Mouse (Mus musculus) small intestine, adult 2 months (tissue): ENCODE measurements around the gene Mlh1. TPM values are rescaled to one million over a fixed set of nuclear protein-coding genes. Genes with fewer than 3 reads are reported as not detected.

Experiments
- H3K27ac ChIP-seq: fragments of 200-500 bp; 2 replicates; pipeline ENCODE4 v1.5.1; 2012; ENCODE audit warnings: low read depth, low read length, control low read depth, inconsistent platforms; ENCODE audit not compliant: insufficient read depth
- H3K27me3 ChIP-seq: fragments of 200-500 bp; 2 replicates; pipeline ENCODE4 v1.6.1; 2012; ENCODE audit warnings: mild to moderate bottlenecking, moderate library complexity, low read length, inconsistent platforms; ENCODE audit not compliant: control insufficient read depth, insufficient read depth
- H3K36me3 ChIP-seq: fragments of 200-500 bp; 2 replicates; pipeline ENCODE4 v1.6.1; 2012; ENCODE audit warnings: mild to moderate bottlenecking, low read length, control low read depth, inconsistent platforms; ENCODE audit not compliant: control insufficient read depth, insufficient read depth
- H3K4me1 ChIP-seq: fragments of 200-500 bp; 2 replicates; pipeline ENCODE4 v1.6.1; 2012; ENCODE audit warnings: low read length, inconsistent platforms, mixed read lengths; ENCODE audit not compliant: control insufficient read depth, insufficient read depth, insufficient read length
- H3K4me3 ChIP-seq: fragments of 200-500 bp; 2 replicates; pipeline ENCODE4 v1.5.1; 2012; ENCODE audit warnings: low read depth, mild to moderate bottlenecking, control low read depth, inconsistent platforms, low read length, moderate library complexity
- CTCF ChIP-seq: fragments of 200-500 bp; IDR thresholded peaks from 2 replicates; pipeline ENCODE4 v1.5.1; 2012; ENCODE audit warnings: low read depth, mild to moderate bottlenecking, control low read depth, inconsistent platforms, low read length, moderate library complexity, mixed read lengths; ENCODE audit not compliant: insufficient replicate concordance, insufficient read length; ENCODE audit errors: extremely low read depth
- POLR2A ChIP-seq: fragments of 200-500 bp; IDR thresholded peaks from 2 replicates; pipeline ENCODE4 v1.6.1; 2012; ENCODE audit warnings: low read depth, mild to moderate bottlenecking, control low read depth, inconsistent platforms, low read length, moderate library complexity
- WGBS: fragments of 180-500 bp; shearing (Covaris S2); methylation state at CpG from one replicate; pipeline ENCODE4 v1.1.7; 2018; 5-methylcytosine and 5-hydroxymethylcytosine counted together
- polyA plus RNA-seq: library from polyadenylated mRNA; depleted of rRNA; stranded (reverse); fragments of >200 nt; gene quantifications from 2 replicates; pipeline ENCODE4 v1.2.3, GENCODE M21; 2012

Mlh1 gene
- polyA plus RNA-seq, 1 experiment, result 5.1 TPM

GRCm38 (mm10) chr9:111285676-111286075, 14.1 kb upstream of the Mlh1 start:
- 38% methylated on average over 5 of the region's 5 CpGs for whole genome bisulfite sequencing
- TF ChIP-seq CTCF, result no peak
- TF ChIP-seq POLR2A, result no peak

GRCm38 (mm10) chr9:111285061-111285460, 13.5 kb upstream of the Mlh1 start:
- no peaks in the 10 kb centered on the region for H3K36me3 ChIP-seq
- no peaks in the 10 kb centered on the region for H3K27me3 ChIP-seq
- H3K27ac ChIP-seq, result no peak overlapping the region
- no peaks in the 10 kb centered on the region for H3K4me1 ChIP-seq
- H3K4me3 ChIP-seq, result no peak overlapping the region
- WGBS, result 76% methylated on average over 3 of the region's 3 CpGs
- TF ChIP-seq CTCF, result no peak
- no peak for TF ChIP-seq POLR2A

More at GRCm38 (mm10) chr9:111285676-111286075, 14.1 kb upstream of the Mlh1 start:
- Histone ChIP-seq H3K27me3 (no peaks in the 10 kb centered on the region), H3K36me3 (no peaks in the 10 kb centered on the region), H3K4me3 (no peak overlapping the region), H3K27ac (no peak overlapping the region), H3K4me1 (no peaks in the 10 kb centered on the region)

GRCm38 (mm10) chr9:111275156-111275555, 3.6 kb upstream of the Mlh1 start:
- WGBS, result 33% methylated on average over 1 of the region's 1 CpGs
- Histone ChIP-seq H3K27me3 (no peaks in the 10 kb centered on the region), H3K27ac (no peak overlapping the region), H3K4me3 (peak overlapping the region; percentile 0; the same call in 1 of the 2 replicates), H3K36me3 (peaks cover 15% of the 10 kb centered on the region), H3K4me1 (peaks cover 9% of the 10 kb centered on the region; the same call in 1 of the 2 replicates)
- TF ChIP-seq CTCF, result no peak
- TF ChIP-seq POLR2A, result no peak

- no peak overlapping the region for H3K4me3 ChIP-seq
- H3K36me3 ChIP-seq, result peaks cover 8% of the 10 kb centered on the region
- TF ChIP-seq CTCF, result no peak
- no peak for TF ChIP-seq POLR2A
- no peak overlapping the region for H3K27ac ChIP-seq
- no peaks in the 10 kb centered on the region for H3K27me3 ChIP-seq
- peaks cover 9% of the 10 kb centered on the region; the same call in 1 of the 2 replicates for H3K4me1 ChIP-seq
- 44% methylated on average over 1 of the region's 1 CpGs for WGBS
These were observed 2.4 kb upstream of the Mlh1 start for GRCm38 (mm10) chr9:111273958-111274357.

GRCm38 (mm10) chr9:111272996-111273785, 1.6 kb upstream of the Mlh1 start:
- Histone ChIP-seq H3K27ac (no peak overlapping the region), H3K4me1 (peaks cover 9% of the 10 kb centered on the region; the same call in 1 of the 2 replicates), H3K36me3 (peaks cover 4% of the 10 kb centered on the region), H3K4me3 (peak overlapping the region; percentile 74; the same call in 1 of the 2 replicates), H3K27me3 (no peaks in the 10 kb centered on the region)
- WGBS, result 25% methylated on average over 15 of the region's 15 CpGs
- TF ChIP-seq CTCF (no peak), POLR2A (no peak)

GRCm38 (mm10) chr9:111272356-111272755, 765 bp upstream of the Mlh1 start:
- H3K4me3 ChIP-seq, result peak overlapping the region; percentile 74
- WGBS, result under 1% methylated on average over 19 of the region's 19 CpGs
- peaks cover 9% of the 10 kb centered on the region; the same call in 1 of the 2 replicates for H3K4me1 ChIP-seq
- peaks cover under 1% of the 10 kb centered on the region; the same call in 1 of the 2 replicates for H3K36me3 ChIP-seq
- peak overlapping the region; percentile 89 for H3K27ac ChIP-seq
- no peaks in the 10 kb centered on the region for H3K27me3 ChIP-seq
- TF ChIP-seq POLR2A (no peak), CTCF (no peak)

- under 1% methylated on average over 32 of the region's 32 CpGs for WGBS
- peak overlapping the region; percentile 63 for H3K4me3 ChIP-seq
- peaks cover 6% of the 10 kb centered on the region for H3K36me3 ChIP-seq
- no peaks in the 10 kb centered on the region for H3K27me3 ChIP-seq
- TF ChIP-seq POLR2A (no peak), CTCF (no peak)
- H3K27ac ChIP-seq, result peak overlapping the region; percentile 59
- H3K4me1 ChIP-seq, result peaks cover 9% of the 10 kb centered on the region; the same call in 1 of the 2 replicates
These were observed 546 bp downstream of the Mlh1 start for GRCm38 (mm10) chr9:111271056-111271433.
